Mouse (Mus musculus) gastrocnemius, postnatal 10 days (tissue): Measurements from ENCODE around the gene Zfhx3. TPM values are rescaled to one million over a fixed set of nuclear protein-coding genes. Genes with fewer than 3 reads are reported as not detected.

ENCODE experiments used
- DNase-seq: peaks from one replicate; pipeline ENCODE4 v3.0.0; 2021; ENCODE audit warnings: mixed read lengths
- total RNA-seq, 2 experiments: library from RNA; stranded (reverse); gene quantifications; 2 replicates each; pipeline ENCODE4 v1.2.3; 2021

Zfhx3 gene
- total RNA-seq, 2 experiments from 2014 or later: 11.0 to 12.5 TPM

DNA sequence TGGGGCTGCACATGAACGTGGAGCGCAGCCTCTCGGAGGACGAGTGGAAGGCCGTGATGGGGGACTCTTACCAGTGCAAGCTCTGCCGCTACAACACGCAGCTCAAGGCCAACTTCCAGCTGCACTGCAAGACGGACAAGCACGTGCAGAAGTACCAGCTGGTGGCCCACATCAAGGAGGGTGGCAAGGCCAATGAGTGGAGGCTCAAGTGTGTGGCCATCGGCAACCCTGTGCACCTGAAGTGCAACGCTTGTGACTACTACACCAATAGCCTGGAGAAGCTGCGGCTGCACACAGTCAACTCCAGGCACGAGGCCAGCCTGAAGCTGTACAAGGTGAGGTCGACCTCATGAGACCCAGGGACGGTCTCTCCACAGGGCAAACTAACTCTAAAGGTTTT, 857.9 kb downstream of the Zfhx3 start:
- no peak for DNase-seq

DNA sequence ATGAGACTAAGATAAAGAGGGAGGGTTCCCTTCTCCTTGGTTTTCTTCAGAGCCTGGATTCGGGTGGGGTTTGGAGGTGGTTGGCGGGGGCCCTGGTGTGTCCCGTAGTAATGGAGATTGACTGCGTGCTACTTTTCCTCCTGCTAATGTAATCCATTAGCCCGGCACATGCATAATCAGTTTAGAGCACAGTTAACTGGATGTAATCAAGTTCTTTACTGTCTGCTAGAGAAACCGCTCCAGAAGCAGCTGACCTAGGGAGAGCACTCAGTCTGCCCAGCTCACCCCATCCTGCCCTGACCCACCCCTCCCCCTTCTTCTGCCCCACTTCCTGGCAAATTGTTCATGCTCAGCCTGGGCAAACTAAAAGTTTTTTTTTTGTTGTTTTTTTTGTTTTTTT, 860.6 kb downstream of the Zfhx3 start:
- DNase-seq: no peak

DNA sequence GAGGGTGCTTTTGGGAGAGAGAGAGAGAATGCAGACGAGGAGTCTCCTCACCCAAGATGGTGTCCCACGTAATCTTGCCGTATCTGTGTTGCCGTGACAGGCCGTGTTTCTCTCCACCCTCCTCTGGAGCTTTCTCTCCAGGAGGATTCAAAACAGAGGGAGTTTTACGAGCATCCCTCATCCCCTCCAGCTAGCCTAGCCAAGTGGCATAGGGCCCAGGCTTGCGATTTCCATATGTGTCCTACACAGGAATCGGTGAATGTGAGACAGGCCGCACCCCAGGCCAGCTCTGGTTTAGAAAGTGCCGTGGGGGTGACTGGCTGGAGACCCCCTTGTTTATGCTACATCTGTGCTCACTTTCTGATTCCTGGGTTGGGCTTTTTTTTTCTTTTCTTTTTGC, 869.2 kb downstream of the Zfhx3 start:
- peak; percentile 54 for DNase-seq

DNA sequence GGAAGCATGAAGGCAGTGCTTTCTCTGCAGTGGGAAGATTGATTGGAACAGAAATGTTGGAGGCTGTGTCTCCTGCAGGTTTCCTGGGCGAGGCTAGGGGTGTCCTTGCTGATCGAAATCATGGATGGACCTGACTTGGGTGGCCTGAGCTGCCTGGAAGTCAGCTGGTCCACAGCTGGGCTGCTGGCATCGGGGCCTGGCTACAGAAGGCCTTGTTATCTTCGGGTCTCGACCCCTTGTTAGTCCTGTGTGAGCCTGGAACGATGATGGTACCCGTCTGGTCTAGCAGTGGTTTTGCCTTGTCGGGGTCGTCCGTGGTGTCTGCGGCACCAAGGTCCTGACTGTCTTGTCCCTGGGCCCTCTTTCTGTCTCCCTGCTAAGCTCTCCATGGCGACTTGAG, 870.9 kb downstream of the Zfhx3 start:
- no peak for DNase-seq

DNA sequence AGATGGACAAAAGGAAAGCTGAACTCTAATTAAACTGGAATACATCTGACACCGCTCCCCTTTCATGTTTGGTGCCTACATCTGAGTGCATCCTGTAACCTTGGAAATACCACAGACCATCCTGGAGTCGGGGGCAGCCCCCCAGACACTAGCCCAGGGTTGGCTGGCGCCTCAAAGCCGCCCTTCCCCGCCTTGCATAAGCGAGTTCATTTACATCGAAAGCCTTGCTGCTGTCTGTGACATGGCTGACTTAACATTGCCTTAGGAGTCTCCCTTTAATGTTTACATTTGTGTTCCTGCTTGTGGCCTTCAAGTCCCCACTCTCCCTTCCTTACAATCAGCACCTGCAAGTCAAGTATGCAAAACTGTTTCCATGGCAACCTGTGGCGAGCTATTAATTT, 876.8 kb downstream of the Zfhx3 start:
- DNase-seq: no peak

DNA sequence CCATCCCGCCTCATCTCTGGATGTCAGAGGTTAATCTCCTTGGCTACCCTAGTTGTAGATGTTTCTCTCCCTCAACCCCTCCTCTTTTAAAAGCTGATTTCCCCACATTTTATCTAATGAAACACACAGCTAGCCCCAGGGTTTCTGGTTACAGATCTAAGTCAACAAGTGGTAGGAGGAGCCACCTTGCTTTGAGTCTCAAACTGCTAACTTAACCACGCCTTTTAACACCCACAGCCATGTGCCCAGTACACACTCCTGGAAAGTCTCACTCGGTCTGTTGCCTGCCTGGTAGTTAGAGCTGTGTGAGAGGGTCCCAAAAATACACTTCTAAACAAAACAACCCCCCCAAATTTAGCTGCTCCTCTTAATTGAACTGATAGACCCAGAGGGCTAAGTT, 877.4 kb downstream of the Zfhx3 start:
- no peak for DNase-seq

DNA sequence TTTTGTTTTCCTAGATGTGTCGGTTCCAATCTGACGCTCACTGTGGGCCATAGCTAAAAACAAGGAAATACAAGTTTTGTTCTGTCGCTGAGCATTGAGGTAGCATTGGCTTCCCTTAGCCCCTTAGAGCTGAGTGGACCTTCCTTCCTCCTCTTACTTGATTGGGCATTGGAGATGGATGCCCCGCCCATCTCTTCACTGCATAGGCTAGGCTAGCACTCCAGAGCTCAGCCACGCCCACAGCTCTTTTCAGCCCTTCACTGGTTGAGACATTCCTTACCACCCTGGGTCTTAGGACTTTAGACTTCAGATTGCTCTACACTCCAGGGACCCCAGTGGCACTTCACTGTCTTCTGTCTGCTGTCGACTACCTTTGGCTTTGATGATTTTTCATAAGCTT, 878.2 kb downstream of the Zfhx3 start:
- DNase-seq: no peak

DNA sequence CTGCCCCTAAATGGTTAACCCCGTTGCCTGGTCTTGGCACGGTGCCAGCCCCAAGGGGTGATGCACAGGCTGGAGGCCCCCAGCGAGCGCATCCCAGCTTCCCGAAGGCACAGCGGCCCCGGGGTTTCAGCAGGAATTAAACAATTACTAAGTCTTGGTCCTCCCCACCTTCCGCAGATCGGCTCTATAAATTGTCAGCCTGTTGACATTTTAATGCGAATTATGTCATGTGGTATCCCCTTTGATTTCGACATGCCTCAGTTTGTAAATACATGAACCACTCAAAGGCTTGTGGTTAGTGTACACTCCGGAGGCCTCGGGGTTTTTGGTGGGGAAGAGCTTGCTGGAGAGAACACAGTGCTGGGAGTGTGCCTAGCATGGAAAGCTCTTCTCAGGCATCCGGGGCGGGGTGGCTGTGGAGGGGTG, 880.4 kb downstream of the Zfhx3 start:
- DNase-seq: no peak

DNA sequence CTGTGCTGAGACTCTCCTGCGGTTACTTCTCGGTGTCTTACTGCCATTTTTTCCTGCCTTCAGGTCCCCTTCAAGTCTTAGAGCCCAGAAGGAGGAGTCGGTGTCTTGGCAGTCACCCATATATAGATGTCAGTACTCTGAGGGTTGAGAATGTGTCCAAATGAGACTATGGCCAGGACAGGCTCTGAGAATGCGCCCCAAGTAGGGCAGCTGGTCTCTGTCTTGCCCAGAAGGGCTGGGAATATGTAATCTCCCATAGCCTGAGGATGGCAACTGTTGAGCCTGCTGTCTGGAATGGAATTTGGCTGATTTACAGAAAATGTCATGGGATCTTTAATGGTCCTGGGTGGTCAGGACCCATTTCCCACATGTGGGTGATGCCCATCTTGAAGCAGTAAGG, 881.6 kb downstream of the Zfhx3 start:
- no peak for DNase-seq

DNA sequence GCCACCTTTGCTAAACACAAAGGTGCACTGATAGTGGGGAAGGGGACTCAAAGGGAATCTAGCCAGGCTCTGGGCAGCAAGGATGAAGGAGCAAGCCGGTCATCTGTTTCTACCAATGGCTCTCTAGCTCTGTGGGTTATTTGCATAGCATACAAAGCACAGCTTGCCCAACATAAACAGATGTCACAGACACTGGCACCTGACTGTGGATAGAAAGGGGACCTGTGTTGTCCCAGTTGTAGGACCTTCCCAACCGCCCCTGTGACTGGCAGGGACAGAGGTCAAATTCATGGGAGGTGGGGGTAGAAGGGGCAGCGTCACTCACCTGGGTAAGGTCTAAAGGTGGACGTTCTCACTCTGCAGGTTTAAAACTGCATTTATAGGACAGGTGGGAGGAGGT, 884.0 kb downstream of the Zfhx3 start:
- DNase-seq: no peak

DNA sequence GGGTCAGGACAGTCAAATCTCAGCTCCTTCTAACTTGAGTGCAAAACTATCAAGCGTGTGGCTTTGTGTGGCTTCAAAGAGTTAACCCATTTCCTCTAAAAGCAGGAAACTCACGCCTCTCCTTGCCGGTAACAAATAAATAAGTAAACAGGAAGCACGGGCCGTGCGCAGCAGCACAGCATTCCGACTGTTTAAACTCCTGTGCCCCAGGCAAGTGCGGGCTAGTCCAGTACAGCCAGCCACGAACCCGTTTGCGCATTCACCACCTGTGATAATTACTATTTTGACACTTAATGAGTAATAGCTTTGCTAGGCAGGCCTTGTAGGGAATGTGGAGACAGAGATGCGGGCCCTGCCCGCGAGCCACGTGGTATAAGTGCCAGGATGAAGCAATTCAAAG, 885.0 kb downstream of the Zfhx3 start:
- no peak for DNase-seq

DNA sequence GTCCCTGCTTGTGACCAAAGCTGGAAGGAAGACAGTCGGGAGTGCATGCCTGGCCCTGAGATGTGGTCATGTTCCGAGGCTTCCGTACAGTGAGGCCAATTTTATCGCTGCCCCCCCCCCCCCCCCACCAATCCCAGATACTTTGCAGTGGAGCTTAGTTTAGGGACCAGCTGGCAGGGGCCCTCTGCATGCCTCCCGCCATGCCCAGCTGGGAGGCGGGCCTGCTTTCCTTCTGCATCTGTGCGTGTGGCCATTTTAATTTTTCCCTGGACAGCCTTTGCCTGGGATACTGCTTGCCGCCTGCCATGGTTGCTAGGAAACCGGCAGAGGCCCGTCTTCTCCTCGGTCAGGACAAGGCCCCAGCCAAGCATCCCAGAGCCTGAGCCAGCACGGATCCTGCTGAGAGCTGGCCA, 886.9 kb downstream of the Zfhx3 start:
- DNase-seq: peak; percentile 28

DNA sequence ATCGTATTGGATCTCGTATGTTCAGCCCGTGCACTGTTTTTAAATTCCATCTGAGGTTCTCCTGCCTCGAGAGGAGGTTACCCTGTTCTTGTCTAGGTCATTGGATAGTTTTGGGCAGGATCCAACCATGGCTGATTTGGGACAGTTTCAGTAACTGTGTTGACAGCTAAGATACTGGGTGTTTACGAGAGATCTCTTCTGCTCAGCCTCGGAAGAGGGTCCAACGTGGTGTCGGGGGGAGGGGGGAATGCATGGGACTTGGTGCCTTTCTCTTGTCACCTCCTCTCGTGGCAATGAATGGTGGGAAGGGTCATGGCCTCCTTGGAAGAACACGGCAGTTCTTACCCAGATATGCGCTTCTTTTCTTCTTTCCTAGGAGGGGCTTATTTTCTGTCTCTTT, 892.7 kb downstream of the Zfhx3 start:
- no peak for DNase-seq

DNA sequence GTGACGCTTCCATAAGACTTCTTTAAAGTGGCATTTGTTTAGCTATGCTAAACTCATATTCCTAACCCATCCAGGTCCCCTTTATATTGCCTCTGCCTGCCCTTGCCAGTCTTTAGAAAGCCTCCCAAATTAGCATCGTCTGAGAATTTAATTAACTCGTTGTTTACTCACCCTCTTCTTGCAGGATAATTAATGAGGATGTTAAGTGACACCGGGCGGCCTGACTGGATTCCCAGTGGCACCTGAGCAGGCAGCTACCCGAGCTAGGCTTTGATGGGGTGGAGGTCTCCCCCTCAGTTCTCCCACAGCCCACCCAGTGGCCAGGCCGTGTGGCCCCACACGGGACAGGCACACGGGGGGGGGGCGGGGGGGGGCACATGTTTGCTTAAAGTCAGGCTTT, 895.3 kb downstream of the Zfhx3 start:
- DNase-seq: no peak

DNA sequence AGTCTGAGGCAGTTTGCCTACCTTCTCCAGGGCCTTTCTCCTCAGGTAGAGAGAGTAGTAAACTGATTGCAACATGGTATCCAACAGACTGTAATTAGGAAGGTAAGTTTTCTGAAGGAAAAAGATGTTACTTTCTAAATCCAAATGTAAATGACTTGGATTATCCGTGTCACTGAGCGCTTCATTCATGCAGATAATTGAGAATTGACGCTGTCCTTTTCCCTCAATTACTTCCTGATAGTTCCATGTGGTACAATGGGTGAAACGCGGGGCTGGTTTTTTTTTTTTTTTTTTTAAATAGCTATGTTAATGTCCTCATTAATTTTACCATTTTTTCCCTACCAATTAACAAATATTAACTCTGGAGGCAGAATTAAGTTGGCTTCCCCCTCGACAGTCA, 896.3 kb downstream of the Zfhx3 start:
- no peak for DNase-seq

DNA sequence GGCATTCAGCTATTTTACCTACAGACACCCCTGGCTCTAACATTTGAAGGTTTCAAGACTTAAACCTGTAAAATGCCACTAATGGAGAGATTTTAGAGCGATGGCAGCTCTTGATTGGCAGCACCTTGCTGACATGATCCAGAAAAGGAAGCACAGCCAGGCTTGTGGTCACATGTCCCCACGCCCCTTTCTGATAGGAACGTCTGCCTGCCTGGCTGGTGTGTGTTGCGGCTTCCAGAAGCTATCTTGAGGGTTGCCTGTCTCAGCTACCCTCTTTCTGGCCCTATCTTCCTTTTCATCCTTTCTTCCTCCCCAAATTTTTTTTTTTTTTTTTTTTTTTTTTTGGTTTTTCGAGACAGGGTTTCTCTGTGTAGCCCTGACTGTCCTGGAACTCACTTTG, 899.9 kb downstream of the Zfhx3 start:
- DNase-seq: no peak

DNA sequence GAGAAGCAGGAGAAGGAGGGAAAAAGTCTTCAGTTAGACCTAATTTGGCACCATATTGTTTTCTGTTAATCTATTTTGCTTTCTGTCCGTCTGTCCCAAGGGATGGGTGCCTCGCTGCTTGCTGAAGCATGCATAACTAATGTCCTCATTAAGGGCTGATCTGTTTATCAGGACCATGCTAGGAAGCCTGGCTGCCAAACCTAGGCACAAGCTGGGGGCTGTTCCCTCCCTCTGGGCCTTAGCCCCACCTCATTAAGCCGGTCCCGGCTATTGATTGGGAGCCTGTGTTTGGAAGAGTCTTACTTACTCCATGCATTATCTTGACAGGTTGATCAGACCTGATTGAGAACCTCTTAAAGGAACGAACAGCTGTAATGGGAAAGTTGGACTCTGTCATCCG, 903.7 kb downstream of the Zfhx3 start:
- DNase-seq: no peak

DNA sequence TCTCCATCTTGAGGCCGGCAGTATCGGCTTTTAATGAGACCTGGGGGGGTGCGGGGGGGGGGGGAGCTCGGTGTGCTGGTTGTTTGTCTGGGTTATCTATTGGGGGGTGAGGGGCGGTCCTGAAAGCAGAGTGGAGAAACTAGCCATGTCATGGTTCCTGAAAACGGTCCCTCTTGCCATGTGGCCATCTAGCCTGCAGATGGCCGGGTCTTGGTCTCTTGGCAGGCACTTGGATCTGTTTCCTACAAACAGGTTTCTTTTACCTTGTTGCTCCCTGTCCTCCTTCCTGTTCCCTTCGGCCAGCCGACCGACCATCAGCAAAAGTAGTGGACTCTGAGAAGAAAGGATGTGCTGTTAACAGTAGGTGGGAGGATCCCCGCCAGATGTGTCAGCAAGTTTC, 904.4 kb downstream of the Zfhx3 start:
- DNase-seq: no peak

DNA sequence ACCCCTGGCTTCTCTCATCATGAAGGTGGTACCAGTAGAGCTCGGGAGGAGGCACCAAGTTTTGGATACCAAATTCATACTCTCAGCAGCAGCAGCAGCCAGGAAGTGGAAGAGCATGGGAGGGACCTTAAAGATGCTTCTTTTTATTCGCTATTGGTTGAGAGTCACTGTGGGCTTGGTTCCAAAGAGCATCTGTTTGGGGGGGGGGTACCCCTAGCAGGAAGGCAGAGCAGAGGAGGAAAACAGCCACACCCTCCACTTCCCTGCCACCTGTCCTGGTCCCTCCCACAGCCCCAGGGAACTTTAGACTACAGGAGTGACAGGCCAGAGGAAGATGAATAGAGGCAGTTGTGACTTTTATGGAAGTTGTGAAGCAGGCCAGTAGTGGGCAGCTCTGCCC, 904.9 kb downstream of the Zfhx3 start:
- DNase-seq: no peak

DNA sequence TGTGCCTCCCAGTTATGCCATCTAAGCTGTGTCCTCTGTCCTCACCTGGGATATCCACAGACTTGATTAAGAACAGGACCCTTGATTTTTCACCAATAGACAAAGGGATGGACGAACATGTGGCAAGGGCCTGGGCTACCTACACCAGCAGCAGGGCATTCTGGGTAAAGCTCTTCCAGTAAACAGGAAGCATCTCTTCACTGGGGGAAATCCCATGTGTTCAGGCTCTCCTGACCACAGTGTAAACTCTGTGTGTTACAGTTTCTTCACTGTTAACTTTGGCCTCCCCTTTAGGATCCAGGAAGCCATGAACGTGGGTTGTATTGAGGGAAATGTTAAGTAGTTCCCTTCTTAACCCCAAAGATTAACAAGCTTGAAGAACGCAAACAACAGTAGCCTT, 906.0 kb downstream of the Zfhx3 start:
- DNase-seq: no peak

DNA sequence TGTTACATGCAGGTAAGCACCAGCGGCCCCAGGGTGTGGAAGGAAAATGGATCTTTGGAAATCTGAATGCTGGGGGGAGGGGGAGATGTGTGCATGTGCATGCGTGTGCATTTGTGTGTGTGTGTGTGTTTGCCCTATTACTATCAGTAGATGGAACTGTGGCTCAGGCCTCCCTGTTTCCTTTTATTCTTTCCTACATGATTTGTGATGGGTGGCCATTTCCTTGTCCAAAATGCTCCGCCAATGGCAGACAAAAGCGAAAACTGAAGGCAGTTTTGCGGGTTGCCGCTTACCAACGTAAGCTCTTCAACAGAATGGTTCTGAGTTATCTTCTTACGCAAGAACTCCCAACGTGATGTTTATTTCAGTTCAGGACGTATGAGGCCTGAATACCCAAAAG, 910.6 kb downstream of the Zfhx3 start:
- no peak for DNase-seq

DNA sequence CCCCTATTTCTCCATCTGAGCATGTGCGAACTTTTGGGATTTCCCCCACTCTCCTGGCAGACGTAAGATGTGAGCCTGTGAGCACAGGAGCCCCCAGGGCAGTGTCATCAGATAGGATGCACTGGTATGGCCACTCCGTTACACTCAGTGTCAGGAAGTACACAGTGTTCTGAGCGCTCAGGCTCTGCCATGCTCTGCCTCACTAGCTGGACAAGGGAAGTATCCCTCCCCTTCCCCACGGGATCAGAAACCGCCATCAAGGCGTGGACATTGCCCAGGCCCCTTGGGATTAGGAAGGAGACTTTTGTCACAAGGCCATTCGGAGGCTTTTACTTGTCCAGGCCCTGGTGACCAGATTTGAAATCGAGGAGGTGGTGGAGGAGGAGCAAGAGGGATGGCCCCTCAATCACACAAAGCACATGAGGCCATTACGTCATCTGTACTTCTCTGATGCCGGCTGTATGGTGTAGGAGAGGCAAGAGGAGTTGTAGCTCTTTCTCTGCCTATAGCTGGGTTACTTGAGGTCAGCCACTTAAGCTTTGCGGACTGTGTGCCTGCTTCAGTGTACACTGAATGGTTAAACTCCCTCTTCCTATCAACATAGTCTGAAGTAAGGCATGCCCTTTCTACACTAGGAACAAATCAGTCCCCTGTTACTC, 912.1 kb downstream of the Zfhx3 start:
- no peak for DNase-seq

DNA sequence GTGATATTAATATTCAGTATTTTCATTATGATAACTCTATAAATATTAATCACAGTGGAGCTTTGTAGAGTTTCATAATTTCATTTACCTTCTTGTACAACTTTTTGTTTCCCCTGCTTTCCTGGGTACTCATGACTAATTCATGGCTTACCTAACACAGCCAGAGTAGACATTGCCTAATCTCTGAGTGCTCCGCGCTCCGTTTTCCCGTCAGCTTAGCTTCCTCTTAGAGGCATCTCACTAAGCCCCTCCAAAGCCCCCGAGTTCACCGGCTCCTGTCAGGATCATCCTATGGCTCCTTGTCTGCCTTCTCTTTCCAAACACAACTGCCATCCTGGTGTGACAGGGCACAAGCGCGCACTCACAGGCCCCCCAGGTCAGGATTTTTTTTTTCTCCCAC, 916.6 kb downstream of the Zfhx3 start:
- DNase-seq: no peak

DNA sequence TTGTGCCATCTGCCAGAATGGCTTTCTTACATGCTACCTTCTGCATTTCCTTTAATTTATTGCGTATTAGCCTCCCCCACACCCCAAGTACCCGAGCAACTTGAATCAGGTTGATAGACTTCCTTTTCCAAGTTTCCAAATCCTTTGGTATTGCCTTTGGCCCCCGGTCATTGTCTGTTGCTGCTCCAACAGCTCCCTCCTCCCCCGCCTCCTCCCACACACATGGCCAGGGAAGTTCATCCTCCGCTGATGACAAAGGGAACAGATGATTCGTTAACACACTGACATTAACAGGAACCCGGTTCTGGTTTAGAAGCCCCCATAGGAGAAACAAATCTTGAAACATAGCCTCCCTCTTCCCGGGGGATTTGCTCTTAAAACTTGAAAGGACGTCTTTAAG, 917.5 kb downstream of the Zfhx3 start:
- DNase-seq: no peak

DNA sequence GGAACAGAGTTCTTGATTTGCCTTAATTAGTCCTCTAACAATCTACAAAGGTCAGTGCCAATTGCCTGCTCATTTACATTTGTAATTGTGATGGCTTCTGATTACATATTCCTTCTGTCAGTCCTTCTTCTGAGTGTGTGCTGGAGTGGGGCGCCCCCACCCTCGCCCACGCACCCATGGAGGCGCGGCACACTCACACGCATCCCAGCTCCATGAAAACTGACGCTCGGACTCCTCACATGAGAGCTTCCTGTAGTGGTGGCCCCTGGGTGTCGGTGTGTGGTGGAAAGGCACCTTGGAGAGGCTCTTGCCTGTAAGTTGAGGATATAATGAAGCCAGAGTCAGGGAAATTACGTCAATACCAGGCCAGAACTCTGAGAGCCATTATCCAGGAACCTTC, 921.0 kb downstream of the Zfhx3 start:
- DNase-seq: no peak
